Mouse (Mus musculus) kidney, embryonic 15.5 days (tissue): ENCODE results near the gene Kctd8. TPM values are rescaled to one million over a fixed set of nuclear protein-coding genes. Genes with fewer than 3 reads are reported as not detected.
"Not testable (repeated sequence)": the region's sequence is repeated elsewhere in the genome, so short reads cannot be mapped to it uniquely, and the experiment has no call there.

ENCODE experiments used
- ATAC-seq: fragments of 200-750 bp; cut with Nextera tagmentation; replicated peaks from 2 replicates; pipeline ENCODE4 v1.8.0; 2017; ENCODE audit warnings: moderate TSS enrichment; ENCODE audit not compliant: low FRiP score
- H3K27ac ChIP-seq: fragments of 300-500 bp; sonication (generic); 2 replicates; pipeline ENCODE4 v1.5.1; 2015; ENCODE audit warnings: mild to moderate bottlenecking, inconsistent platforms
- H3K27me3 ChIP-seq: fragments of 300-500 bp; sonication (generic); 2 replicates; pipeline ENCODE4 v1.6.1; 2015; ENCODE audit warnings: inconsistent platforms
- H3K36me3 ChIP-seq: fragments of 300-500 bp; sonication (generic); 2 replicates; pipeline ENCODE4 v1.6.1; 2015; ENCODE audit warnings: inconsistent platforms
- H3K4me1 ChIP-seq: fragments of 300-500 bp; sonication (generic); 2 replicates; pipeline ENCODE4 v1.6.1; 2015; ENCODE audit warnings: inconsistent platforms
- H3K4me2 ChIP-seq: fragments of 300-500 bp; sonication (generic); 2 replicates; pipeline ENCODE4 v1.6.1; 2015; ENCODE audit warnings: moderate library complexity, mild to moderate bottlenecking, inconsistent platforms
- H3K4me3 ChIP-seq: fragments of 300-500 bp; sonication (generic); replicated peaks from 2 replicates; pipeline ENCODE4 v1.5.1; 2015; ENCODE audit warnings: mild to moderate bottlenecking, inconsistent platforms
- H3K9ac ChIP-seq: fragments of 300-500 bp; sonication (generic); 2 replicates; pipeline ENCODE4 v1.6.1; 2015; ENCODE audit warnings: mild to moderate bottlenecking, inconsistent platforms
- H3K9me3 ChIP-seq: fragments of 300-500 bp; sonication (generic); replicated peaks from 2 replicates; pipeline ENCODE4 v1.6.1; 2016; ENCODE audit warnings: inconsistent platforms
- WGBS: fragments of 180-500 bp; shearing (Covaris S2); methylation state at CpG from one replicate; pipeline ENCODE4 v1.1.7; 2015; ENCODE audit warnings: mixed read lengths; 5-methylcytosine and 5-hydroxymethylcytosine counted together
- polyA plus RNA-seq: library from polyadenylated mRNA; unstranded; fragments of >200 nt; fragmentation: Nextera tagmentation; extraction: Ambion mirVana; gene quantifications from 2 replicates; pipeline ENCODE4 v1.2.1, GENCODE M21; 2015

Kctd8 gene
- polyA plus RNA-seq, 1 experiment from 2014 or later = 0.51 TPM

GRCm38 (mm10) chr5:69284359-69284758, 57.1 kb downstream of the Kctd8 start:
- H3K4me1 ChIP-seq = no peaks in the 10 kb centered on the region
- ATAC-seq = no peak
- no peak overlapping the region for H3K4me3 ChIP-seq
- H3K9ac ChIP-seq = no peak overlapping the region
- WGBS = 70% methylated on average over 6 of the region's 6 CpGs
- no peak overlapping the region for H3K27ac ChIP-seq
- H3K27me3 ChIP-seq = no peaks in the 10 kb centered on the region
- no peaks in the 10 kb centered on the region for H3K36me3 ChIP-seq
- H3K9me3 ChIP-seq = no peaks in the 10 kb centered on the region
- no peak overlapping the region for H3K4me2 ChIP-seq

- Histone ChIP-seq H3K9me3 (no peaks in the 10 kb centered on the region), H3K9ac (no peak overlapping the region), H3K4me2 (no peak overlapping the region), H3K4me1 (no peaks in the 10 kb centered on the region), H3K4me3 (no peak overlapping the region), H3K27me3 (no peaks in the 10 kb centered on the region), H3K36me3 (no peaks in the 10 kb centered on the region), H3K27ac (no peak overlapping the region)
- 83% methylated on average over 2 of the region's 2 CpGs for WGBS
- no peak for ATAC-seq
These were observed 89.1 kb downstream of the Kctd8 start for GRCm38 (mm10) chr5:69252366-69252765.

GRCm38 (mm10) chr5:69241931-69242330, 99.5 kb downstream of the Kctd8 start:
- Histone ChIP-seq H3K36me3 (no peaks in the 10 kb centered on the region), H3K4me2 (no peak overlapping the region), H3K9ac (no peak overlapping the region), H3K4me1 (no peaks in the 10 kb centered on the region), H3K27ac (no peak overlapping the region), H3K4me3 (no peak overlapping the region), H3K27me3 (no peaks in the 10 kb centered on the region), H3K9me3 (no peaks in the 10 kb centered on the region)
- 73% methylated on average over 1 of the region's 1 CpGs for WGBS
- ATAC-seq = no peak

GRCm38 (mm10) chr5:69233560-69233959, 107.9 kb downstream of the Kctd8 start:
- Histone ChIP-seq H3K9me3 (no peaks in the 10 kb centered on the region), H3K9ac (no peak overlapping the region), H3K27me3 (no peaks in the 10 kb centered on the region), H3K4me1 (no peaks in the 10 kb centered on the region), H3K4me2 (no peak overlapping the region), H3K36me3 (no peaks in the 10 kb centered on the region), H3K27ac (no peak overlapping the region), H3K4me3 (no peak overlapping the region)
- 74% methylated on average over 4 of the region's 4 CpGs for WGBS
- no peak for ATAC-seq

GRCm38 (mm10) chr5:69231649-69232048, 109.8 kb downstream of the Kctd8 start:
- H3K9me3 ChIP-seq, H3K36me3 ChIP-seq, H3K4me1 ChIP-seq, H3K4me3 ChIP-seq, H3K27ac ChIP-seq, ATAC-seq, H3K4me2 ChIP-seq, H3K27me3 ChIP-seq, H3K9ac ChIP-seq: not testable (repeated sequence)
- WGBS = 78% methylated on average over 1 of the region's 1 CpGs

GRCm38 (mm10) chr5:69227147-69227546, 114.3 kb downstream of the Kctd8 start:
- Histone ChIP-seq H3K9me3 (no peaks in the 10 kb centered on the region), H3K4me1 (no peaks in the 10 kb centered on the region), H3K9ac (no peak overlapping the region), H3K4me3 (no peak overlapping the region), H3K27ac (no peak overlapping the region), H3K36me3 (no peaks in the 10 kb centered on the region), H3K4me2 (no peak overlapping the region), H3K27me3 (no peaks in the 10 kb centered on the region)
- 87% methylated on average over 2 of the region's 2 CpGs for WGBS
- ATAC-seq = no peak

- no peak for ATAC-seq
- Histone ChIP-seq H3K4me1 (no peaks in the 10 kb centered on the region), H3K36me3 (no peaks in the 10 kb centered on the region), H3K9ac (no peak overlapping the region), H3K4me3 (no peak overlapping the region), H3K9me3 (no peaks in the 10 kb centered on the region), H3K27me3 (no peaks in the 10 kb centered on the region), H3K4me2 (no peak overlapping the region), H3K27ac (no peak overlapping the region)
- 78% methylated on average over 1 of the region's 1 CpGs for WGBS
These were observed 118.9 kb downstream of the Kctd8 start for GRCm38 (mm10) chr5:69222608-69223007.

- Histone ChIP-seq H3K36me3 (no peaks in the 10 kb centered on the region), H3K27ac (no peak overlapping the region), H3K4me3 (no peak overlapping the region), H3K4me1 (no peaks in the 10 kb centered on the region), H3K27me3 (no peaks in the 10 kb centered on the region), H3K9ac (no peak overlapping the region), H3K9me3 (no peaks in the 10 kb centered on the region), H3K4me2 (no peak overlapping the region)
- no peak for ATAC-seq
- WGBS = 70% methylated on average over 3 of the region's 3 CpGs
These were observed 126.3 kb downstream of the Kctd8 start for GRCm38 (mm10) chr5:69215216-69215615.

GRCm38 (mm10) chr5:69209401-69209800, 132.1 kb downstream of the Kctd8 start:
- Histone ChIP-seq H3K9me3 (no peaks in the 10 kb centered on the region), H3K4me2 (no peak overlapping the region), H3K4me1 (no peaks in the 10 kb centered on the region), H3K4me3 (no peak overlapping the region), H3K9ac (no peak overlapping the region), H3K36me3 (no peaks in the 10 kb centered on the region), H3K27me3 (no peaks in the 10 kb centered on the region), H3K27ac (no peak overlapping the region)
- no peak for ATAC-seq

- H3K27me3 ChIP-seq = no peaks in the 10 kb centered on the region
- H3K36me3 ChIP-seq = no peaks in the 10 kb centered on the region
- no peaks in the 10 kb centered on the region for H3K9me3 ChIP-seq
- no peak overlapping the region for H3K4me2 ChIP-seq
- H3K9ac ChIP-seq = no peak overlapping the region
- no peak overlapping the region for H3K27ac ChIP-seq
- no peak overlapping the region for H3K4me3 ChIP-seq
- no peak for ATAC-seq
- H3K4me1 ChIP-seq = no peaks in the 10 kb centered on the region
- WGBS = 71% methylated on average over 2 of the region's 2 CpGs
These were observed 133.8 kb downstream of the Kctd8 start for GRCm38 (mm10) chr5:69207713-69208112.

GRCm38 (mm10) chr5:69159897-69160509, 181.5 kb downstream of the Kctd8 start:
- Histone ChIP-seq H3K9me3 (no peaks in the 10 kb centered on the region), H3K36me3 (no peaks in the 10 kb centered on the region), H3K4me2 (no peak overlapping the region), H3K27me3 (no peaks in the 10 kb centered on the region), H3K4me1 (no peaks in the 10 kb centered on the region), H3K4me3 (no peak overlapping the region), H3K9ac (no peak overlapping the region), H3K27ac (no peak overlapping the region)
- 82% methylated on average over 4 of the region's 4 CpGs for WGBS
- no peak for ATAC-seq

- no peak for ATAC-seq
- no peak overlapping the region for H3K4me3 ChIP-seq
- no peak overlapping the region for H3K4me2 ChIP-seq
- H3K36me3 ChIP-seq = no peaks in the 10 kb centered on the region
- H3K27me3 ChIP-seq = no peaks in the 10 kb centered on the region
- H3K9me3 ChIP-seq = no peaks in the 10 kb centered on the region
- no peak overlapping the region for H3K27ac ChIP-seq
- 80% methylated on average over 3 of the region's 3 CpGs for WGBS
- no peak overlapping the region for H3K9ac ChIP-seq
- H3K4me1 ChIP-seq = no peaks in the 10 kb centered on the region
These were observed 185.0 kb downstream of the Kctd8 start for GRCm38 (mm10) chr5:69156489-69156888.

- H3K27ac ChIP-seq = no peak overlapping the region
- WGBS = 84% methylated on average over 2 of the region's 2 CpGs
- H3K27me3 ChIP-seq = no peaks in the 10 kb centered on the region
These were observed 195.7 kb downstream of the Kctd8 start for GRCm38 (mm10) chr5:69145827-69146226.

More at GRCm38 (mm10) chr5:69145827-69146226, 195.7 kb downstream of the Kctd8 start:
- no peak overlapping the region for H3K4me3 ChIP-seq
- no peaks in the 10 kb centered on the region for H3K36me3 ChIP-seq
- no peaks in the 10 kb centered on the region for H3K4me1 ChIP-seq
- H3K4me2 ChIP-seq = no peak overlapping the region
- no peaks in the 10 kb centered on the region for H3K9me3 ChIP-seq
- ATAC-seq = no peak
- H3K9ac ChIP-seq = no peak overlapping the region
